Mouse (Mus musculus) CD4-positive helper T cell, adult 2 months (primary cell): ENCODE data around the gene Ppp1r9b.
A peak's percentile ranks its signal among the peaks of the same experiment; 100 is the strongest.

Source experiments
- DNase-seq: peaks from one replicate; pipeline ENCODE4 v3.0.0-alpha.2; 2012; ENCODE audit warnings: low read depth, missing footprints, low spot score

Gene Ppp1r9b

GRCm38 (mm10) chr11:94976199-94976598 lies 14.6 kb upstream of the Ppp1r9b start, which contains the start of gene Sgca:
Gene Sgca, minus strand, starts transcription at chr11:94976327.
- DNase-seq = no peak

GRCm38 (mm10) chr11:94978178-94978915 lies 12.5 kb upstream of the Ppp1r9b start:
- no peak for DNase-seq

- peak; percentile 92 for DNase-seq
Observed at GRCm38 (mm10) chr11:94978947-94979346, 11.9 kb upstream of the Ppp1r9b start.

GRCm38 (mm10) chr11:94979462-94980179 lies 11.2 kb upstream of the Ppp1r9b start:
- DNase-seq = no peak

GRCm38 (mm10) chr11:94985140-94985539 lies 5.7 kb upstream of the Ppp1r9b start:
- no peak for DNase-seq

- DNase-seq = no peak
Observed at GRCm38 (mm10) chr11:94985822-94986221, 5.0 kb upstream of the Ppp1r9b start.

- DNase-seq = no peak
Observed at GRCm38 (mm10) chr11:94986435-94986834, 4.4 kb upstream of the Ppp1r9b start.

GRCm38 (mm10) chr11:94987341-94987740 lies 3.5 kb upstream of the Ppp1r9b start:
- no peak for DNase-seq

GRCm38 (mm10) chr11:94987851-94988250 lies 3.0 kb upstream of the Ppp1r9b start:
- no peak for DNase-seq

- no peak for DNase-seq
Observed at GRCm38 (mm10) chr11:94988780-94989561, 1.9 kb upstream of the Ppp1r9b start.

GRCm38 (mm10) chr11:94989562-94990017 lies 1.2 kb upstream of the Ppp1r9b start:
- peak; percentile 87 for DNase-seq

GRCm38 (mm10) chr11:94990102-94990748 lies 610 bp upstream of the Ppp1r9b start:
- no peak for DNase-seq

- peak; percentile 63 for DNase-seq
Observed at GRCm38 (mm10) chr11:94991641-94992479, 1.0 kb downstream of the Ppp1r9b start.

GRCm38 (mm10) chr11:94992480-94992753 lies 1.6 kb downstream of the Ppp1r9b start:
- no peak for DNase-seq

- peak; percentile 60 for DNase-seq
Observed at GRCm38 (mm10) chr11:94992754-94993606, 2.1 kb downstream of the Ppp1r9b start.

- no peak for DNase-seq
Observed at GRCm38 (mm10) chr11:94994208-94994814, 3.5 kb downstream of the Ppp1r9b start.

- DNase-seq = no peak
Observed at GRCm38 (mm10) chr11:94994947-94995772, 4.3 kb downstream of the Ppp1r9b start.

GRCm38 (mm10) chr11:94996101-94996500 lies 5.3 kb downstream of the Ppp1r9b start:
- no peak for DNase-seq

GRCm38 (mm10) chr11:94996984-94997383 lies 6.1 kb downstream of the Ppp1r9b start:
- DNase-seq = no peak
